Mouse (Mus musculus) embryonic fibroblast, embryonic 13.5 days (primary cell): ENCODE results near the gene Anxa9. TPM values are rescaled to one million over a fixed set of nuclear protein-coding genes. Genes with fewer than 3 reads are reported as not detected.

ENCODE experiments used
- H3K27ac ChIP-seq: 2 replicates; pipeline ENCODE4 v1.5.1; 2012; ENCODE audit warnings: low read length, control low read depth, inconsistent platforms; ENCODE audit not compliant: insufficient read depth
- H3K4me1 ChIP-seq: 2 replicates; pipeline ENCODE4 v1.6.1; 2011; ENCODE audit warnings: low read length; ENCODE audit not compliant: control insufficient read depth, insufficient read depth
- H3K4me3 ChIP-seq: 2 replicates; pipeline ENCODE4 v1.5.1; 2011; ENCODE audit warnings: mild to moderate bottlenecking, control low read depth, low read length; ENCODE audit not compliant: insufficient read depth
- CTCF ChIP-seq: IDR thresholded peaks from 2 replicates; pipeline ENCODE4 v1.5.1; 2011; ENCODE audit warnings: mild to moderate bottlenecking, control low read depth, low read length, moderate library complexity, borderline replicate concordance; ENCODE audit not compliant: insufficient read depth
- POLR2A ChIP-seq: IDR thresholded peaks from 2 replicates; pipeline ENCODE4 v1.6.1; 2011; ENCODE audit warnings: low read depth, mild to moderate bottlenecking, control low read depth, low read length, moderate library complexity
- polyA plus RNA-seq: library from polyadenylated mRNA; stranded (reverse); fragments of >200 nt; gene quantifications from 2 replicates; pipeline ENCODE4 v1.2.4, GENCODE M21; 2011; ENCODE audit warnings: low read depth; ENCODE audit not compliant: missing spikeins, insufficient read length

The Anxa9 gene
- polyA plus RNA-seq, 1 experiment: 0.79 TPM

DNA sequence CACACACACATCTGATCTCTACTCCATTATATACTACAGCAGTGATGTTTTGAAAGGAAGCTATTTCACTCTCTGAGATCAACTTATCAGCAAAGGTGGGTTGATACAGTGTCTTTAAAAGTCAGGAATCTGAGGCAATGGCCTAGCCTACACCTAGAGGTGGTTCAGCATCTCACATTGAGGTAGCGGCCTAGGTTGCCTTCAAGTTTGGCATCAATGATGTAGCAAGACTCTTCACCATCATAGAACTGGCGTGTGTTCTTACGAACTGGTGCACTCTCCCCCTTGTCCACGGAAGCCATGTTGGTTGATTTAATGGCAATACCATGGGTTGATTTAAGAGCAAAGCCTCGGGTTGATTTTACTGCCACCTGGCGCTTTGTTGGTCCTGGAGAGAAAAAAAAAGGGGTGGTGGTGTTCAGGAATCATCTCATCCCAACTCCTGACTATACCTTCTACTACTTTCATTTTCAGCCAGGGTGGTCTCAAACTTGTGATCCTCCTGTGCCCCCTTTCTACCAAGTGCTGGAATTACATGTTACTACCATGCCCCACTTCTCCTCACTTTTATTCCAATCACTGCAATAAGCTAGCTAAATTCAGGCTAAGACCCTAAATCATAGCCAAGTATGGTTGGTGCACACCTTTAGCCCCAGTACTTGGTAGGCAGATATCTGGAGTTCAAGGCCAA lies 17.6 kb upstream of the Anxa9 start:
- TF ChIP-seq CTCF (no peak), POLR2A (no peak)
- Histone ChIP-seq H3K4me3 (no peak overlapping the region), H3K4me1 (no peaks in the 10 kb centered on the region), H3K27ac (no peak overlapping the region)

DNA sequence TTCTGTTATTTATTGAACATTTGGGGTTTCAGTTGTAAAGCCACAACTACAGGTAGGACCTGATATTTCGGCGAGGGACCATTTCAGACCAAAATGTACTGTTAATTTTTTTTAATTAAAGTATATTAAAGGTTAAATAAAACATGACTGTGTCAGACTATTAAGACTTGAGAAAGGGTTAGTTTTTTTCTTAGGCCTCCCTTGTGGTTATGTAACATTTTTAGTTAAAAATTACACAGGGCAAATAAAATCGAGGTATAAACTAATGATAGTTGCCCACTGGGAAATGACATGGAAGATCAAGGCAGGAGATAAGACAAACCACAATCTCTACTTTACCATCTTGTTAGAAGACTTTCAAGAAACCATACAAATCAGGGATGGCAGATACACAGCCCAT lies 16.5 kb upstream of the Anxa9 start:
- TF ChIP-seq POLR2A (no peak), CTCF (no peak)
- Histone ChIP-seq H3K4me3 (no peak overlapping the region), H3K4me1 (peaks cover 6% of the 10 kb centered on the region; the same call in 1 of the 2 replicates), H3K27ac (no peak overlapping the region)

GRCm38 (mm10) chr3:95319701-95320625 lies 13.0 kb upstream of the Anxa9 start:
- Histone ChIP-seq H3K27ac (no peak overlapping the region), H3K4me3 (no peak overlapping the region), H3K4me1 (peaks cover 13% of the 10 kb centered on the region; the same call in 1 of the 2 replicates)
- TF ChIP-seq CTCF: no peak

DNA sequence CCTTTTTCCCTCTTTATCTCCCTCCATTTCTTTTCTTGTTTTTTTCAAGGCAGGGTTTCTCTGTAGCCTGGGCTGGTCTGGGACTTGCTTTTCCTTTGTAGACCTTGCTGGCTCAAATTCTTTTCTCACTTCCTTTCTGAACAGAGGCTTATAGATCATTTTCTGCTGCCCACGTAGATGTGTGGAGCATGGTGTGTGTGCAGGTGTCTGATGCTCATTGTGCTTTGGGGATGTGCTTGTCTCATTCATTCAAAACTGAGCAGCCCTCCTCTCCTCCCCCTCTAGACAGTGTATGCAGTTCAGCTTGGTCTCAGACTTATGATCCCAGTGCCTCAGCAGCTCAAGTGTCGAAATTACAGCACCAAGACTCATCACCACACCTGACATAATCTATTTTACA lies 12.1 kb upstream of the Anxa9 start:
- Histone ChIP-seq H3K4me1 (peaks cover 13% of the 10 kb centered on the region; the same call in 1 of the 2 replicates), H3K4me3 (no peak overlapping the region), H3K27ac (no peak overlapping the region)
- no peak for TF ChIP-seq POLR2A
- no peak for TF ChIP-seq CTCF

DNA sequence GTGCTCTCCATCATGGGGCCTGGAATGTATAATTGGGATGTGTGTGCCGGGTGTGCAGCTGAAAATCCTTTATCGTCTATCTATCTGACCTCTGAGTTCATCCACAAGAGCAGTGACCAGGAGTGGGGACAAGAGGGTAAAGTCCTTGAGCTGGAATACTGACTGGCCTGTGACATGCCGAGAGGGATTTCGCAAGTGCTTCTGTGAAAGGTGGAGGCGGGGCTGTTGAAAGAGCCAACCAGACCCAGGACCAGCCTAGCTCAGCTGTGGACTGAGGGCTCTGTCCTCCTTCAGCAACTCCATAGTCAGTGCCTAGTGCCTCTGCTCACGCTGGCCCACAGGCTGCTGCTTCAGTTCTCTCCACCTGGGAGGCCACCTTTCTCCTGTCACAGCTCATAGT lies 11.6 kb upstream of the Anxa9 start:
- H3K4me3 ChIP-seq: no peak overlapping the region
- peak overlapping the region; percentile 49 for H3K27ac ChIP-seq
- peaks cover 13% of the 10 kb centered on the region; the same call in 1 of the 2 replicates for H3K4me1 ChIP-seq
- TF ChIP-seq CTCF: no peak
- no peak for TF ChIP-seq POLR2A

DNA sequence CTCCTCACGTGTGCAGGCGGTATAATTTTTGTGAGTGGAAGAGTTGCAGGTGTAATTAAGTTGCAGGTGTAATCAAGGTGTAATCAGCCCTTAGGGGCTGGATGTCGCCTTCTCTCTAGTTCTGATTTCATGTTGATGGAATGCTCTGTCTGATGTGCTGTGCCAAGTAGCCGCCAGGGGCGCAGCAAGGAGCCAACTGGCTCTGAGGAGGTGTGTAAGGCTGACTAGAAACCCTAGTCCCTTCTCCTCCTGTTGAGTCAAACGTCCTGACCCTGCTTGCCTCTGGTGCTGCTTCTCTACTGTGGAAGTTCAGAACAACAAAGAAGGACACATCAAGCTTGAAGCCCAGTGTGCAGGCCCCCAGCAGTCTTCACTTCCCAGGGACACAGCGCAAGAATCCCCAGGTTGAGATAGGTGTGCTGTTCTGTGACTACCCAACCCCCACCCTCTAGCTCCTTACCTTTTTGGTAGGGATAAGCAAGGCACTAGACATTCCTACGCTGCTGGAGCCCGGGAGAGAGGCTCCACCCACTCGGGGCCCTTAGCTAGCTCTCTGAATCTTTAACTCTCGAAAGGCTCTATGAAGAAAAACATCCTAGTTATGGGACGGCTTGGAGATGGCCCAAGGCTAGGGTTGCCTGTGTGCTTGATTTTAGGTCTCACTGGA lies 10.6 kb upstream of the Anxa9 start:
- H3K27ac ChIP-seq: 0 out of 2 replicates have a peak overlapping the region, but pooled peaks have one; percentile 18
- TF ChIP-seq CTCF: peak; percentile 80; the same call in 1 of the 2 replicates
- TF ChIP-seq POLR2A: no peak
- H3K4me1 ChIP-seq: peaks cover 16% of the 10 kb centered on the region; the same call in 1 of the 2 replicates
- H3K4me3 ChIP-seq: no peak overlapping the region

DNA sequence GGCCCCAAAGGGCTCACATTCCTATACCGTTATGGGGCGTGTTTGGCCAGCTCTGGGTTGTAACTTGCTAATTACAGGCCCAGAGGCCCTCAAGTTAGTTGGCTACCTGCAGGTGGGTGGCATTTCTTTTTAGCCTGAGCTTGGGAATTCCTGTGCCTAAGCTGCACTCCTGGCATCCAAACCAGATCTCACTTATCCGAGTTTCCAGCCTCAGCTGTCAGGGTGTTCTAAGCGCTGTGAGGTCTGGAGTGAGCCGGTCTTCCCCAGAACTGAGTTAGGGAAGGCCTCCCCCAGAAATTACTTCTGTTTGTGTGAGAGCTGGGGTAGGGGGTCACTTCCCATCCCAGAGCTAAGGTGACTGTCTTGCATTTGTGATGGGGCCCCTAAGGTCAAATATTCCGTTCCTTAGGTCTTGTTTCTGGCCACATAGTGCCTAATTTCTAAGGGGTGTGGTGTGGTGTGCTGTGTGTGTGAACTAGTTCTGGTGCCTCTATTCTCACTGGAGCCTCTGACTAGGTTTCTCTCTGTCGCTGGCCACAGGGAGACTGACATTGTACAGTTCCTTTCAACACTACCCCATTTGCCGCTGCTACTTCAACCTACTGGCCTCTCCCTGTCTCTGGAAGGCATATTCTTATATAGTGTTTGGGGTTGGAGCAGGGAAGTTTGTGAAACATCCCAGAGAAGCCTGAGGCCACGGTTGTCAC lies 9.0 kb upstream of the Anxa9 start:
- TF ChIP-seq POLR2A (no peak), CTCF (no peak)
- Histone ChIP-seq H3K27ac (peak overlapping the region; percentile 65), H3K4me1 (peaks cover 17% of the 10 kb centered on the region; the same call in 1 of the 2 replicates), H3K4me3 (peak overlapping the region; percentile 85)

DNA sequence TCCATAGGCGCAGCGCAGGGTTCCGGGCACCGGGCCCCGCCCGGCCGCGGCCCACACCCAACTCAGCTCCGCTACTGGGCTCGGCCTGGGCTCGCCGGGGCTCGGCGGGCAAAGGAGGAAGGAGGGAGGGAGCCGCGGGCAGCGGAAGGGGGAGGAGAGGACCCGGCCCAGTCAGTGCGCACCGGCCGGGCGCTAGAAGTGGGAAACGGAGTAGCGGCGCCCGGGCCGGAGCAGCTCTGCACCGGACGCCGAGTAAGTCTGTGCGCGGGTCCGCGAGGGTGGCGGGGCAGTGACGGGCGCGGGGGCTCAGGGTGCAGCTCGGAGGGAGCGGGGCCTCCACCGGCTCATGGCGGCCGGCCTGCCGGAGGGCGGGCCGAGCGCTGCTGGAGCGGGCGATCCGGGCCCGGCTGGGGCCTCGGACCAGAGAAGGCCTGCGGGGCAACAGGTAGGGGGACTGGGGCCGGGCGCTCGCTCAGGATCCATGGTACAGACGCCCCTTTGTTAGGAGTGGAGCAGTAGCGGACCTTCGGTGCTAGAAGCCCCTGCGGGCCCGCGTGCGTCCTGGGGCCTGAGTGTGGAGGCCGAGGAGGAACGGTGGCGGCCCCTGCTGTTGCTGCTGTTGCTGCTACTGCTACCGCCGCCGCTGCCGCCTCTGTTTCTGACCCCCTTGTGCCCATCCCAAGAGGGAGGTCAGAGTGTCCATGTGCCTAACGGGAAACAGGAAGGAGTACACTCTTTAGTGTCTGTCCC lies 8.3 kb upstream of the Anxa9 start:
- H3K4me1 ChIP-seq: peaks cover 17% of the 10 kb centered on the region; the same call in 1 of the 2 replicates
- peak overlapping the region; percentile 85 for H3K4me3 ChIP-seq
- H3K27ac ChIP-seq: peak overlapping the region; percentile 65
- TF ChIP-seq CTCF: peak; percentile 7; the same call in 1 of the 2 replicates
- TF ChIP-seq POLR2A: peak; percentile 53
